Mouse (Mus musculus) ES-E14 (cell line): ENCODE results near the gene Tlcd2.

Experiments used
- CHD2 ChIP-seq: IDR thresholded peaks from 2 replicates; pipeline ENCODE4 v1.6.1; 2014; ENCODE audit warnings: mild to moderate bottlenecking, low read depth, low read length, inconsistent platforms
- HCFC1 ChIP-seq: IDR thresholded peaks from 2 replicates; pipeline ENCODE4 v1.6.1; 2012; ENCODE audit warnings: low read length, inconsistent platforms, borderline replicate concordance; ENCODE audit not compliant: insufficient read depth
- MAFK ChIP-seq: IDR thresholded peaks from 2 replicates; pipeline ENCODE4 v1.6.1; 2014; ENCODE audit warnings: mild to moderate bottlenecking, low read depth, low read length, inconsistent platforms; ENCODE audit not compliant: insufficient read depth
- ZC3H11A ChIP-seq: IDR thresholded peaks from 2 replicates; pipeline ENCODE4 v1.6.1; 2012; ENCODE audit warnings: low read depth, mild to moderate bottlenecking, inconsistent platforms, low read length, borderline replicate concordance

GRCm38 (mm10) chr11:75450936-75451335 is 10.6 kb upstream of the Tlcd2 start:
- TF ChIP-seq CHD2 (no peak), HCFC1 (no peak), ZC3H11A (no peak), MAFK (no peak)
